Mouse (Mus musculus) activated CD4-positive, CD25-positive, alpha-beta regulatory T cell, adult 9 weeks (primary cell): Measurements from ENCODE around the gene Gm36210. TPM values are rescaled to one million over a fixed set of nuclear protein-coding genes. Genes with fewer than 3 reads are reported as not detected.

Experiments
- polyA plus RNA-seq: library from polyadenylated mRNA; unstranded; fragments of 100-300 nt; shearing (Covaris generic); gene quantifications from one replicate; pipeline ENCODE4 v1.2.1, GENCODE M21; 2017

Gm36210 gene
- polyA plus RNA-seq: not detected

GRCm38 (mm10) chr7:4906466-4906950 is at the start of gene Gm36210:
Gm36210 (minus strand) TSS chr7:4906516.

DNA sequence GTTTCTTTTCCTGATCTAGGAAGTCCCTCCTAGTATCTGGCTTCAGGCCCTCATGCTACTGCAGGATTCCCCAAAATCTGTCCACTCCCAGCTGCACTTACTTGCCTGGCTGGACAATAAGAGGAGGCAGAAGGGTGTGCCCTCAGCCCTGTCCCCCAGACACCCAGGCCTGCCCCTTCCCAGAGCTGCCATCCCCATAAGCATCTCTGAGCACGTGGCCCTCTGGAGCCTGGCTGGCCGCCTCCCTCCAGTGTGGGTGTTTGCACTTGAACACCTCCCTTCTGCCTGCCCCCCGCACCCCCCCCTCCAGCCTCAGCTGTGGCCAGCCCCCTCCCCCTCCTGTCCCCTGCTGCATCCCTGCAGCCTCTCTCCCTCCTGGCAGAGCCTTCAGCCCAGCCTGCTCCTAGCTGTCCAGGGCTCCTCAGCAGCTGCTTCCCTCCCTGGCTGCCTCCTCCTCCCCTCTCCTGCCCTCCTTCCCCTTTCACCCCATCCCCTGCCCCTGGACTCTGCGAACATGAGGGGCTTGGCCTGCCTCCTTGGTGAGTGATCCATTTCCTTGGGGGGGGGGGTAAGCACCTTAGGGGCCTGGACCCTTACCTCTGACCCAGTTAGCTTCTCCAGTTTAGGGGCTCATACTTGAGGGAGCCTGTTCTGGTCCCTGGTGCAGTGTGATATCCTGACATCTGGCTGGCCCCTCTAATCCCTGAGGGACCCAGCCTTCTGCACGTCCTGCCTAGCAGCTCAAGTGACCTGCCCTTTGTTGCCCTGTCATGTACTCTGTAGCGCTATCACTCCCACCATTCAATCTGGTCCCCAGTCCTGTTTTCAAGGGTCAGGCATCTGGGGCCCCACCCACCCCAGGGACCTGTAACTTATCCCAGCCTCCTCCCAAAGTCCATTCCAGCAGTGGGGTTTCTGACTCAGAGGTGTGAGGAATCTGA is 19.4 kb upstream of the Gm36210 start, which contains the start of gene Ssc5d:
TSS of gene Ssc5d (plus strand) at position 345 of the 941 bp plus-strand sequence.

GRCm38 (mm10) chr7:4921824-4922482 is 15.6 kb upstream of the Gm36210 start, which contains the start of gene Nat14:
Nat14 (plus strand) TSS chr7:4922028.

GRCm38 (mm10) chr7:4915007-4915665 is 8.8 kb upstream of the Gm36210 start, which contains the start of gene Zfp628:
Zfp628 (plus strand) TSS chr7:4915217.

GRCm38 (mm10) chr7:4876753-4877221 is 29.5 kb downstream of the Gm36210 start, which contains the start of gene Isoc2a:
Isoc2a (plus strand) TSS chr7:4877153.

GRCm38 (mm10) chr7:4870133-4870532 is 36.2 kb downstream of the Gm36210 start, which contains the start of gene Isoc2b:
Isoc2b (minus strand) TSS chr7:4870258.

Other genes starting within 250 kb of the Gm36210 start
- gene Ppp6r1, start 247.5 kb downstream of the Gm36210 start, polyA plus RNA-seq: 30.9 TPM
- gene Hspbp1, start 221.4 kb downstream of the Gm36210 start, polyA plus RNA-seq: 82.1 TPM
- gene Brsk1, start 215.9 kb downstream of the Gm36210 start, polyA plus RNA-seq: not detected
- 0.10 TPM for gene Tmem150b, start 181.3 kb downstream of the Gm36210 start, polyA plus RNA-seq
- gene Kmt5c, start 166.4 kb downstream of the Gm36210 start, polyA plus RNA-seq: 49.9 TPM
- gene Cox6b2, start 153.4 kb downstream of the Gm36210 start, polyA plus RNA-seq: 3.0 TPM
- not detected for gene Fam71e2, start 135.2 kb downstream of the Gm36210 start, polyA plus RNA-seq
- gene Il11, start 123.7 kb downstream of the Gm36210 start, polyA plus RNA-seq: not detected
- not detected for gene Tmem190, start 123.6 kb downstream of the Gm36210 start, polyA plus RNA-seq
- 1.3 TPM for gene Tmem238, start 116.9 kb downstream of the Gm36210 start, polyA plus RNA-seq
- gene Rpl28, start 113.6 kb downstream of the Gm36210 start, polyA plus RNA-seq: 423 TPM
- 105 TPM for gene Ube2s, start 93.9 kb downstream of the Gm36210 start, polyA plus RNA-seq
- gene Shisa7, start 61.8 kb downstream of the Gm36210 start, polyA plus RNA-seq: not detected
- 43.7 TPM for gene Isoc2b, start 36.3 kb downstream of the Gm36210 start, polyA plus RNA-seq
- gene Isoc2a, start 29.4 kb downstream of the Gm36210 start, polyA plus RNA-seq: 0.53 TPM
- 1.6 TPM for gene Zfp628, start 8.7 kb upstream of the Gm36210 start, polyA plus RNA-seq
- gene Nat14, start 15.5 kb upstream of the Gm36210 start, polyA plus RNA-seq: 0.90 TPM
- not detected for gene Ssc5d, start 19.3 kb upstream of the Gm36210 start, polyA plus RNA-seq
- 0.84 TPM for gene Sbk2, start 57.9 kb upstream of the Gm36210 start, polyA plus RNA-seq
- not detected for gene Sbk3, start 64.7 kb upstream of the Gm36210 start, polyA plus RNA-seq
- 13.5 TPM for gene Zfp579, start 89.6 kb upstream of the Gm36210 start, polyA plus RNA-seq
- 34.1 TPM for gene Zfp524, start 107.9 kb upstream of the Gm36210 start, polyA plus RNA-seq
- 39.2 TPM for gene Fiz1, start 108.2 kb upstream of the Gm36210 start, polyA plus RNA-seq
- 5.7 TPM for gene Gm44973, start 109.0 kb upstream of the Gm36210 start, polyA plus RNA-seq
- gene Zfp865, start 113.9 kb upstream of the Gm36210 start, polyA plus RNA-seq: 6.2 TPM
- gene Ccdc106, start 114.0 kb upstream of the Gm36210 start, polyA plus RNA-seq: not detected
- gene 4632433K11Rik, start 127.6 kb upstream of the Gm36210 start, polyA plus RNA-seq: not detected
- gene Zfp784, start 131.9 kb upstream of the Gm36210 start, polyA plus RNA-seq: 3.7 TPM
- gene Zfp580, start 145.0 kb upstream of the Gm36210 start, polyA plus RNA-seq: 1.1 TPM
- 98.6 TPM for gene U2af2, start 155.6 kb upstream of the Gm36210 start, polyA plus RNA-seq
- gene Epn1, start 173.7 kb upstream of the Gm36210 start, polyA plus RNA-seq: 12.4 TPM
- gene Rfpl4, start 210.4 kb upstream of the Gm36210 start, polyA plus RNA-seq: not detected
- 0.29 TPM for gene Rasl2-9, start 219.4 kb upstream of the Gm36210 start, polyA plus RNA-seq
- gene Vmn1r55, start 243.2 kb upstream of the Gm36210 start, polyA plus RNA-seq: 0.12 TPM